Mouse (Mus musculus) small intestine, adult 2 months (tissue): Measurements from ENCODE around the gene Gsdma3. TPM values are rescaled to one million over a fixed set of nuclear protein-coding genes. Genes with fewer than 3 reads are reported as not detected.
A peak's percentile ranks its signal among the peaks of the same experiment; 100 is the strongest.

Source experiments
- H3K27ac ChIP-seq: fragments of 200-500 bp; 2 replicates; pipeline ENCODE4 v1.5.1; 2012; ENCODE audit warnings: low read depth, low read length, control low read depth, inconsistent platforms; ENCODE audit not compliant: insufficient read depth
- H3K27me3 ChIP-seq: fragments of 200-500 bp; 2 replicates; pipeline ENCODE4 v1.6.1; 2012; ENCODE audit warnings: mild to moderate bottlenecking, moderate library complexity, low read length, inconsistent platforms; ENCODE audit not compliant: control insufficient read depth, insufficient read depth
- H3K36me3 ChIP-seq: fragments of 200-500 bp; 2 replicates; pipeline ENCODE4 v1.6.1; 2012; ENCODE audit warnings: mild to moderate bottlenecking, low read length, control low read depth, inconsistent platforms; ENCODE audit not compliant: control insufficient read depth, insufficient read depth
- H3K4me1 ChIP-seq: fragments of 200-500 bp; 2 replicates; pipeline ENCODE4 v1.6.1; 2012; ENCODE audit warnings: low read length, inconsistent platforms, mixed read lengths; ENCODE audit not compliant: control insufficient read depth, insufficient read depth, insufficient read length
- H3K4me3 ChIP-seq: fragments of 200-500 bp; 2 replicates; pipeline ENCODE4 v1.5.1; 2012; ENCODE audit warnings: low read depth, mild to moderate bottlenecking, control low read depth, inconsistent platforms, low read length, moderate library complexity
- CTCF ChIP-seq: fragments of 200-500 bp; IDR thresholded peaks from 2 replicates; pipeline ENCODE4 v1.5.1; 2012; ENCODE audit warnings: low read depth, mild to moderate bottlenecking, control low read depth, inconsistent platforms, low read length, moderate library complexity, mixed read lengths; ENCODE audit not compliant: insufficient replicate concordance, insufficient read length; ENCODE audit errors: extremely low read depth
- POLR2A ChIP-seq: fragments of 200-500 bp; IDR thresholded peaks from 2 replicates; pipeline ENCODE4 v1.6.1; 2012; ENCODE audit warnings: low read depth, mild to moderate bottlenecking, control low read depth, inconsistent platforms, low read length, moderate library complexity
- WGBS: fragments of 180-500 bp; shearing (Covaris S2); methylation state at CpG from one replicate; pipeline ENCODE4 v1.1.7; 2018; 5-methylcytosine and 5-hydroxymethylcytosine counted together
- polyA plus RNA-seq: library from polyadenylated mRNA; depleted of rRNA; stranded (reverse); fragments of >200 nt; gene quantifications from 2 replicates; pipeline ENCODE4 v1.2.3, GENCODE M21; 2012; rRNA removed

The Gsdma3 gene
- polyA plus RNA-seq, 1 experiment: not detected

DNA sequence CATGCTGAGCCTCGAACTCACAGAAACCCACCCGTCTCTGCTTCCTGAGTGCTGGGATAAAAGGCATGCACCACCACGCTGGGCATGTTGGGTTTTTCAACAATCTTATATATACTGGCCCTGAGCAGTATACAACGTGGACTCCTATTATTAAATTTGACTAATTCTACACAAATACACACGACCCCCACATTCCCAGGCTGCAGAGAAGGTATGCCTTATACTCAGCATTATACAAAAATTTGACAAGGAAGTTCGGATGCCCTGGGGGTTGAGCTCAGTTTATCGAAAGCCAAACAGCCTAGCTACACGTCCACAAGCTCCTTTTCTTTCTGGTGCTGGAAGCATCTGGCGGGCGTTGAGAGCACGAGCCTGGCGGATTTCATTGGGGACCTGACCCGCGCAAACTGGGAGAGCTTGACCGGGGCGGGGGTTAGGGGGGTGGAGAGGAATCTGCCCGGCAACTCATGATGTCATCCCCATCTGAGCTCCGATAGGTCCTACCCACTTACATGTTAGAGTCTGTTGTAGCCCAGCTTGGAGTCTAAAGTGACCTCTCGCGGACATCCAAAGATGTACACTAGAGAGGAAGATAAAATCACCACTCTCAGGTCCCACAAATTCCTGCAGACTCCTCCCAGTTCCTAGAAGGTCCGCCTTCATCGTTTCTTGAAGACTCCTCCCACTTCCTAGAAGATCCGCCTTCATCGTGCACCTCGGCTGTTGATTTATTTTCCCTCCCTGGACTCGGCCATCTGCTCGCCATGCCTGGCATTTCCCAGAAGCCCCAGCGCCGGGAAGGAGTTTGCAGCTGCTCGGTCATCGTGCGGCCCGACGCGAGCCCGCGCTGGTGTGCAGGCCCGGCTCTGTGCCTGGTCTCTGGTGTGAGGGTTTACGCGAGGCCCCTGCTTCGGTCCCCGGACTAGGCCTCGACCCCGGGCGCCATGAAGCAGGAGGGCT, 55.9 kb downstream of the Gsdma3 start, which contains the start of gene Psmd3:
Gene Psmd3, plus strand, starts transcription at position 769 of the 960 bp plus-strand sequence.
- peak within 1 kb of the TSS; percentile 63 for H3K27ac ChIP-seq
- peak within 1 kb of the TSS; percentile 84 for H3K4me3 ChIP-seq
- H3K36me3 ChIP-seq: peaks cover 13% of the 10 kb centered on the region
- TF ChIP-seq POLR2A (peak; percentile 89), CTCF (0 out of 2 replicates have a peak, but pooled peaks have one; percentile 3)
- H3K4me1 ChIP-seq: peaks cover 3% of the 10 kb centered on the region; the same call in 1 of the 2 replicates
- WGBS: 4% methylated on average over 45 of the region's 45 CpGs
- H3K27me3 ChIP-seq: no peaks in the 10 kb centered on the region

- WGBS: under 1% methylated on average over 23 of the region's 23 CpGs
- Histone ChIP-seq H3K36me3 (peaks cover 19% of the 10 kb centered on the region), H3K4me1 (peaks cover 3% of the 10 kb centered on the region; the same call in 1 of the 2 replicates), H3K4me3 (peak overlapping the region; percentile 84), H3K27ac (peak overlapping the region; percentile 12), H3K27me3 (no peaks in the 10 kb centered on the region)
- no peak for TF ChIP-seq CTCF
- no peak for TF ChIP-seq POLR2A
These were observed 56.7 kb downstream of the Gsdma3 start for GRCm38 (mm10) chr11:98682811-98683210.

DNA sequence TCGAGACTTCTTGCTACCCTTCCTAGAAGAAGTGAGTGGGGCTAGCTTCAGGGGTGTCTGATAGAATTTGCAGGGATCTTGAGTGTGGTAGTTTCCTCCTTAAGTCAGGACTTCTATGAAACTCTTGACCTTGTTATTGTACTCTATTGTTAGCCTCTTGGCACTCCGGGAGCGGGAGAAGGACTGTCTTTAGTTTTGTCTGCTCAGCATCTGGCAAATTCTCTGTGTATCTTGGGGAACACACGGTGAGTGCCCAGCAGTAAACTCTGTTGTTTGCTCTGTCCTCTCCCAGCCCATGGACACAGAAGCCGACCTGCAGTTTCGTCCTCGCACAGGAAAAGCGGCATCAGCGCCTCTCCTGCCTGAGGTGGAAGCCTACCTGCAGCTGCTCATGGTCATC, 59.5 kb downstream of the Gsdma3 start:
- TF ChIP-seq CTCF (no peak), POLR2A (no peak)
- Histone ChIP-seq H3K4me1 (peaks cover 5% of the 10 kb centered on the region; the same call in 1 of the 2 replicates), H3K36me3 (peaks cover 38% of the 10 kb centered on the region), H3K27me3 (no peaks in the 10 kb centered on the region), H3K4me3 (no peak overlapping the region), H3K27ac (no peak overlapping the region)
- WGBS: 86% methylated on average over 9 of the region's 9 CpGs

- no peak overlapping the region for H3K27ac ChIP-seq
- H3K27me3 ChIP-seq: no peaks in the 10 kb centered on the region
- TF ChIP-seq POLR2A (no peak), CTCF (no peak)
- peaks cover 5% of the 10 kb centered on the region; the same call in 1 of the 2 replicates for H3K4me1 ChIP-seq
- 64% methylated on average over 4 of the region's 4 CpGs for WGBS
- H3K4me3 ChIP-seq: no peak overlapping the region
- H3K36me3 ChIP-seq: peaks cover 49% of the 10 kb centered on the region
These were observed 60.8 kb downstream of the Gsdma3 start for GRCm38 (mm10) chr11:98686976-98687375.

Other genes starting within 250 kb of the Gsdma3 start
- 0.24 and 0.42 TPM in 2 replicates for gene Tcap, start 242.5 kb upstream of the Gsdma3 start, polyA plus RNA-seq
- gene Pnmt, start 239.9 kb upstream of the Gsdma3 start, polyA plus RNA-seq: not detected in 2 replicates
- 26.0 and 52.1 TPM in 2 replicates for gene Pgap3, start 225.9 kb upstream of the Gsdma3 start, polyA plus RNA-seq
- 40.2 and 105 TPM in 2 replicates for gene Erbb2, start 213.9 kb upstream of the Gsdma3 start, polyA plus RNA-seq
- 17.2 and 37.7 TPM in 2 replicates for gene Mien1, start 187.4 kb upstream of the Gsdma3 start, polyA plus RNA-seq
- gene Grb7, start 180.0 kb upstream of the Gsdma3 start, polyA plus RNA-seq: 33.0 and 137 TPM in 2 replicates
- gene Ikzf3, start 80.3 kb upstream of the Gsdma3 start, polyA plus RNA-seq: 6.6 and 9.7 TPM in 2 replicates
- gene Zpbp2, start 75.3 kb upstream of the Gsdma3 start, polyA plus RNA-seq: not detected in 2 replicates
- gene Ormdl3, start 39.0 kb upstream of the Gsdma3 start, polyA plus RNA-seq: 46.3 and 105 TPM in 2 replicates
- gene Lrrc3c, start 28.1 kb upstream of the Gsdma3 start, polyA plus RNA-seq: not detected in 2 replicates
- gene Gm12355, start 699 bp upstream of the Gsdma3 start, polyA plus RNA-seq: not detected in 2 replicates
- 0.49 and 75.8 TPM in 2 replicates for gene Gsdma2, start 20.4 kb downstream of the Gsdma3 start, polyA plus RNA-seq
- 0.25 and 0.41 TPM in 2 replicates for gene Gsdma, start 38.0 kb downstream of the Gsdma3 start, polyA plus RNA-seq
- 86.4 and 139 TPM in 2 replicates for gene Psmd3, start 56.2 kb downstream of the Gsdma3 start, polyA plus RNA-seq
- 0.10 TPM in 1 of 2 replicates, not detected in the other for gene Csf3, start 74.9 kb downstream of the Gsdma3 start, polyA plus RNA-seq
- gene Med24, start 103.1 kb downstream of the Gsdma3 start, polyA plus RNA-seq: 23.8 and 49.5 TPM in 2 replicates
- 46.5 and 128 TPM in 2 replicates for gene Thra, start 114.3 kb downstream of the Gsdma3 start, polyA plus RNA-seq
- 59.8 and 206 TPM in 2 replicates for gene Nr1d1, start 149.0 kb downstream of the Gsdma3 start, polyA plus RNA-seq
- 19.8 and 38.5 TPM in 2 replicates for gene Msl1, start 169.2 kb downstream of the Gsdma3 start, polyA plus RNA-seq
- gene Casc3, start 178.5 kb downstream of the Gsdma3 start, polyA plus RNA-seq: 11.7 and 22.0 TPM in 2 replicates
- gene Rapgefl1, start 210.4 kb downstream of the Gsdma3 start, polyA plus RNA-seq: 11.4 and 47.6 TPM in 2 replicates
- 11.4 and 27.3 TPM in 2 replicates for gene Wipf2, start 237.3 kb downstream of the Gsdma3 start, polyA plus RNA-seq